Mouse (Mus musculus) myocyte (in vitro differentiated cells): ENCODE measurements around the gene Agap1.

Experiments used
- CEBPB ChIP-seq: IDR thresholded peaks from 2 replicates; pipeline ENCODE4 v1.6.1; 2011; ENCODE audit warnings: mild to moderate bottlenecking, moderate library complexity; ENCODE audit not compliant: poor library complexity, insufficient read depth, severe bottlenecking
- E2F4 ChIP-seq: IDR thresholded peaks from one replicate; pipeline ENCODE4 v1.6.1; 2011; ENCODE audit warnings: mild to moderate bottlenecking, control low read depth, moderate library complexity; ENCODE audit not compliant: insufficient read depth
- MAX ChIP-seq: IDR thresholded peaks from one replicate; pipeline ENCODE4 v1.6.1; 2011; ENCODE audit warnings: low read depth, mild to moderate bottlenecking, control low read depth
- MYOD1 ChIP-seq, 3 experiments: IDR thresholded peaks; one replicate each; pipeline ENCODE4 v1.6.1; 2011; ENCODE audit warnings: control low read depth in 2 of 3, low read depth in 2 of 3, mild to moderate bottlenecking in 2 of 3, moderate library complexity in 1 of 3; ENCODE audit not compliant: insufficient read length in 2 of 3, control insufficient read depth in 1 of 3
- MYOG ChIP-seq, 3 experiments: IDR thresholded peaks; one replicate each; pipeline ENCODE4 v1.6.1; 2011; ENCODE audit warnings: control low read depth in 2 of 3, low read depth in 2 of 3, mild to moderate bottlenecking in 2 of 3; ENCODE audit not compliant: insufficient read length in 2 of 3, control insufficient read depth in 1 of 3, insufficient read depth in 1 of 3
- POLR2A ChIP-seq: IDR thresholded peaks from one replicate; pipeline ENCODE4 v1.6.1; 2011; ENCODE audit warnings: low read depth, mild to moderate bottlenecking, control low read depth, moderate library complexity; ENCODE audit not compliant: insufficient read length
- POLR2AphosphoS2 ChIP-seq: IDR thresholded peaks from one replicate; pipeline ENCODE4 v1.6.1; 2011; ENCODE audit warnings: low read depth, control low read depth; ENCODE audit not compliant: insufficient read length
- REST ChIP-seq: IDR thresholded peaks from one replicate; pipeline ENCODE4 v1.6.1; 2011; ENCODE audit warnings: mild to moderate bottlenecking, control low read depth, moderate library complexity; ENCODE audit not compliant: insufficient read depth, insufficient read length
- SRF ChIP-seq: IDR thresholded peaks from one replicate; pipeline ENCODE4 v1.6.1; 2011; ENCODE audit warnings: low read depth; ENCODE audit not compliant: control insufficient read depth, insufficient read length
- TCF12 ChIP-seq: IDR thresholded peaks from one replicate; pipeline ENCODE4 v1.6.1; 2011; ENCODE audit warnings: mild to moderate bottlenecking, control low read depth; ENCODE audit not compliant: poor library complexity, insufficient read depth, severe bottlenecking
- TCF3 ChIP-seq: IDR thresholded peaks from one replicate; pipeline ENCODE4 v1.6.1; 2011; ENCODE audit warnings: low read depth, control low read depth; ENCODE audit not compliant: insufficient read length
- USF1 ChIP-seq: IDR thresholded peaks from one replicate; pipeline ENCODE4 v1.6.1; 2011; ENCODE audit warnings: low read depth, mild to moderate bottlenecking, control low read depth, moderate library complexity

DNA sequence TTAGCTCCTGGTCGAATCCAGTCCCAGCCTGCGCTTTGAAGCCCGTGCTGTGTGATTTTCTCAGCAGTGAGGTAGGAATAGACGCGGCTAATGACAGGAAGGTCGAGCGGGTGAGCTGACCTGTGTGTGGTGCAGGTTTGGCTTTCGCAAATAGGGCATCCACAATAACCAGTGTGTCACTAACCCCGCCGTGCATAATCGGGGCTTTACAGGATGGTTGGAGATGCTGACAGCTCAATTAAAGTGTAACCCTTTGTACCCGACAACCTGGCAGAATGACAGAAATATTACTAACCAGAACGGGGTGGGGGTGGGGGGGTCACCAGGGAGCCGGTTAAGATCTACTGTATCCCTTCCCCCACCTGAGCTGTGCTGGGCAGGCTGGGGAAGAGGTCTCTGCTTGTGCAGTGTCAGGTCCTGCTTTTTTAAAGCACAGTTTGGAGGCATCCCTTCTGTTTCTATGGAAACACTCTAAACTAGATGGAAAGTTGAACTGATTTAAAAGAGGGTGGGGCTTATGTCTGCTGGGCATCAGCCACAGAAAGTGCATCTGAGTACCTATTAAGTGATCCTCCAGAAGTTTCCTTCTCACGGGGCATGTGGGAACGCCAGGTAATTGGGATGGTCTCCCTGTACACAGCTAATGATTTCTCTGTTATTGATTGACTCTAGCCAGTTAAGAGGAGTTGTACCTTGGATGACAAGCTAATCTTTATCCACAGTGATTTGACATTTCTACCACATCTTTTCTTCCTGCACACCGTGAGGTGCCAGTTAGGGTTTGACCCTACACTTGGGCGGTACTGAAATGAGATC is 259.8 kb downstream of the Agap1 start:
- TF ChIP-seq POLR2AphosphoS2 (no peak), MYOD1 (IDR thresholded peaks at IDR 0.05; ENCODE audit: control insufficient read depth in 1 of 3, insufficient read length in 2 of 3, low read depth in 2 of 3) (no peak), CEBPB (no peak), POLR2A (no peak), MAX (no peak), MYOG (IDR thresholded peaks at IDR 0.05; ENCODE audit: control insufficient read depth in 1 of 3, insufficient read depth in 1 of 3, insufficient read length in 2 of 3, low read depth in 2 of 3) (no peak), USF1 (no peak), TCF12 (no peak), E2F4 (no peak), SRF (no peak), TCF3 (no peak), REST (no peak)
